Mouse (Mus musculus): ENCODE measurements around the gene Ddx56. TPM values are rescaled to one million over a fixed set of nuclear protein-coding genes. Genes with fewer than 3 reads are reported as not detected.

Gene Ddx56
- polyA plus RNA-seq, 1 experiment from 2014 or later = 106 TPM

GRCm38 (mm10) chr11:6292988-6293349, 25.4 kb upstream of the Ddx56 start:
- H3K4me3 ChIP-seq (ENCODE audit: low read length) = peak overlapping the region; percentile 80
- no peak for ATAC-seq (ENCODE audit: low FRiP score, low TSS enrichment)
- no peak overlapping the region; the same call in 1 of the 2 replicates for H3K27ac ChIP-seq (ENCODE audit: low read length)
- 90% methylated on average over 4 of the region's 4 CpGs for WGBS
- peak overlapping the region; percentile 89 for H3K4me2 ChIP-seq (replicated peaks; ENCODE audit: low read depth, low read length)
- H3K9me3 ChIP-seq (ENCODE audit: low read length) = no peaks in the 10 kb centered on the region
- H3K27me3 ChIP-seq (ENCODE audit: insufficient read depth, low read length) = no peaks in the 10 kb centered on the region
- no peak overlapping the region for H3K9ac ChIP-seq (replicated peaks; ENCODE audit: low read length)
- peaks cover 7% of the 10 kb centered on the region for H3K4me1 ChIP-seq (ENCODE audit: insufficient read depth, low read length)
- peaks cover 10% of the 10 kb centered on the region; the same call in 1 of the 2 replicates for H3K36me3 ChIP-seq (ENCODE audit: insufficient read depth, low read length)

- H3K27ac ChIP-seq (ENCODE audit: low read length) = peak overlapping the region; percentile 94
- H3K4me3 ChIP-seq (ENCODE audit: low read length) = peak overlapping the region; percentile 80
- H3K9ac ChIP-seq (replicated peaks; ENCODE audit: low read length) = peak overlapping the region; percentile 86
- H3K4me2 ChIP-seq (replicated peaks; ENCODE audit: low read depth, low read length) = peak overlapping the region; percentile 89
- peaks cover 7% of the 10 kb centered on the region for H3K4me1 ChIP-seq (ENCODE audit: insufficient read depth, low read length)
- H3K36me3 ChIP-seq (ENCODE audit: insufficient read depth, low read length) = peaks cover 6% of the 10 kb centered on the region; the same call in 1 of the 2 replicates
- no peaks in the 10 kb centered on the region for H3K9me3 ChIP-seq (ENCODE audit: low read length)
- no peaks in the 10 kb centered on the region for H3K27me3 ChIP-seq (ENCODE audit: insufficient read depth, low read length)
- WGBS = 17% methylated on average over 33 of the region's 33 CpGs
- ATAC-seq (ENCODE audit: low FRiP score, low TSS enrichment) = peak; percentile 74
Measured at GRCm38 (mm10) chr11:6292116-6292987, 24.8 kb upstream of the Ddx56 start.

GRCm38 (mm10) chr11:6291401-6292115, 24.0 kb upstream of the Ddx56 start, which contains the start of gene Ogdh:
Ogdh (plus strand) TSS chr11:6291633.
- no peaks in the 10 kb centered on the region for H3K9me3 ChIP-seq (ENCODE audit: low read length)
- H3K4me3 ChIP-seq (ENCODE audit: low read length) = peak within 1 kb of the TSS; percentile 80
- H3K27me3 ChIP-seq (ENCODE audit: insufficient read depth, low read length) = no peaks in the 10 kb centered on the region
- peaks cover 7% of the 10 kb centered on the region for H3K4me1 ChIP-seq (ENCODE audit: insufficient read depth, low read length)
- ATAC-seq (ENCODE audit: low FRiP score, low TSS enrichment) = peak; percentile 99
- WGBS = under 1% methylated on average over 69 of the region's 77 CpGs
- H3K4me2 ChIP-seq (replicated peaks; ENCODE audit: low read depth, low read length) = peak within 1 kb of the TSS; percentile 89
- no peaks in the 10 kb centered on the region for H3K36me3 ChIP-seq (ENCODE audit: insufficient read depth, low read length)
- peak within 1 kb of the TSS; percentile 94 for H3K27ac ChIP-seq (ENCODE audit: low read length)
- peak within 1 kb of the TSS; percentile 86 for H3K9ac ChIP-seq (replicated peaks; ENCODE audit: low read length)

- peaks cover 7% of the 10 kb centered on the region for H3K4me1 ChIP-seq (ENCODE audit: insufficient read depth, low read length)
- H3K27ac ChIP-seq (ENCODE audit: low read length) = peak overlapping the region; percentile 94; the same call in 1 of the 2 replicates
- no peak for ATAC-seq (ENCODE audit: low FRiP score, low TSS enrichment)
- H3K9ac ChIP-seq (replicated peaks; ENCODE audit: low read length) = peak overlapping the region; percentile 86
- H3K4me2 ChIP-seq (replicated peaks; ENCODE audit: low read depth, low read length) = peak overlapping the region; percentile 70
- H3K9me3 ChIP-seq (ENCODE audit: low read length) = no peaks in the 10 kb centered on the region
- no peaks in the 10 kb centered on the region for H3K27me3 ChIP-seq (ENCODE audit: insufficient read depth, low read length)
- 31% methylated on average over 3 of the region's 3 CpGs for WGBS
- no peaks in the 10 kb centered on the region for H3K36me3 ChIP-seq (ENCODE audit: insufficient read depth, low read length)
- peak overlapping the region; percentile 80 for H3K4me3 ChIP-seq (ENCODE audit: low read length)
Measured at GRCm38 (mm10) chr11:6290883-6291282, 23.3 kb upstream of the Ddx56 start.

GRCm38 (mm10) chr11:6290138-6290537, 22.6 kb upstream of the Ddx56 start:
- no peaks in the 10 kb centered on the region for H3K27me3 ChIP-seq (ENCODE audit: insufficient read depth, low read length)
- H3K4me3 ChIP-seq (ENCODE audit: low read length) = no peak overlapping the region
- H3K9ac ChIP-seq (replicated peaks; ENCODE audit: low read length) = no peak overlapping the region
- no peaks in the 10 kb centered on the region for H3K36me3 ChIP-seq (ENCODE audit: insufficient read depth, low read length)
- peaks cover 7% of the 10 kb centered on the region for H3K4me1 ChIP-seq (ENCODE audit: insufficient read depth, low read length)
- H3K9me3 ChIP-seq (ENCODE audit: low read length) = no peaks in the 10 kb centered on the region
- no peak for ATAC-seq (ENCODE audit: low FRiP score, low TSS enrichment)
- H3K4me2 ChIP-seq (replicated peaks; ENCODE audit: low read depth, low read length) = no peak overlapping the region
- WGBS = 95% methylated on average over 3 of the region's 3 CpGs
- no peak overlapping the region for H3K27ac ChIP-seq (ENCODE audit: low read length)

- no peak for ATAC-seq (ENCODE audit: low FRiP score, low TSS enrichment)
- Histone ChIP-seq H3K4me3 (ENCODE audit: low read length) (no peak overlapping the region), H3K9me3 (ENCODE audit: low read length) (peaks cover 9% of the 10 kb centered on the region; the same call in 1 of the 2 replicates), H3K36me3 (ENCODE audit: insufficient read depth, low read length) (no peaks in the 10 kb centered on the region), H3K4me2 (replicated peaks; ENCODE audit: low read depth, low read length) (no peak overlapping the region), H3K4me1 (ENCODE audit: insufficient read depth, low read length) (no peaks in the 10 kb centered on the region), H3K27ac (ENCODE audit: low read length) (no peak overlapping the region), H3K9ac (replicated peaks; ENCODE audit: low read length) (no peak overlapping the region), H3K27me3 (ENCODE audit: insufficient read depth, low read length) (no peaks in the 10 kb centered on the region)
- 76% methylated on average over 3 of the region's 3 CpGs for WGBS
Measured at GRCm38 (mm10) chr11:6282940-6283339, 15.4 kb upstream of the Ddx56 start.

- Histone ChIP-seq H3K27me3 (ENCODE audit: insufficient read depth, low read length) (no peaks in the 10 kb centered on the region), H3K4me2 (replicated peaks; ENCODE audit: low read depth, low read length) (no peak overlapping the region), H3K9me3 (ENCODE audit: low read length) (peaks cover 9% of the 10 kb centered on the region; the same call in 1 of the 2 replicates), H3K4me1 (ENCODE audit: insufficient read depth, low read length) (peaks cover 18% of the 10 kb centered on the region), H3K4me3 (ENCODE audit: low read length) (no peak overlapping the region), H3K9ac (replicated peaks; ENCODE audit: low read length) (no peak overlapping the region), H3K27ac (ENCODE audit: low read length) (no peak overlapping the region), H3K36me3 (ENCODE audit: insufficient read depth, low read length) (peaks cover 4% of the 10 kb centered on the region; the same call in 1 of the 2 replicates)
- no peak for ATAC-seq (ENCODE audit: low FRiP score, low TSS enrichment)
- 71% methylated on average over 3 of the region's 3 CpGs for WGBS
Measured at GRCm38 (mm10) chr11:6276466-6276865, 8.9 kb upstream of the Ddx56 start.

- Histone ChIP-seq H3K4me2 (replicated peaks; ENCODE audit: low read depth, low read length) (peak overlapping the region; percentile 90), H3K4me3 (ENCODE audit: low read length) (peak overlapping the region; percentile 94), H3K9ac (replicated peaks; ENCODE audit: low read length) (peak overlapping the region; percentile 93), H3K27ac (ENCODE audit: low read length) (no peak overlapping the region), H3K9me3 (ENCODE audit: low read length) (0 out of 2 replicates have a peak, but pooled peaks cover 2% of the 10 kb centered on the region), H3K27me3 (ENCODE audit: insufficient read depth, low read length) (no peaks in the 10 kb centered on the region), H3K4me1 (ENCODE audit: insufficient read depth, low read length) (peaks cover 18% of the 10 kb centered on the region), H3K36me3 (ENCODE audit: insufficient read depth, low read length) (peaks cover 10% of the 10 kb centered on the region; the same call in 1 of the 2 replicates)
- 24% methylated on average over 7 of the region's 7 CpGs for WGBS
- ATAC-seq (ENCODE audit: low FRiP score, low TSS enrichment) = no peak
Measured at GRCm38 (mm10) chr11:6275094-6275484, 7.5 kb upstream of the Ddx56 start.

- peak; percentile 97 for ATAC-seq (ENCODE audit: low FRiP score, low TSS enrichment)
- peak within 1 kb of the TSS; percentile 50 for H3K27ac ChIP-seq (ENCODE audit: low read length)
- H3K4me2 ChIP-seq (replicated peaks; ENCODE audit: low read depth, low read length) = peak within 1 kb of the TSS; percentile 90
- peaks cover 18% of the 10 kb centered on the region for H3K4me1 ChIP-seq (ENCODE audit: insufficient read depth, low read length)
- WGBS = under 1% methylated on average over 39 of the region's 39 CpGs
- peaks cover 10% of the 10 kb centered on the region; the same call in 1 of the 2 replicates for H3K36me3 ChIP-seq (ENCODE audit: insufficient read depth, low read length)
- H3K27me3 ChIP-seq (ENCODE audit: insufficient read depth, low read length) = no peaks in the 10 kb centered on the region
- H3K9ac ChIP-seq (replicated peaks; ENCODE audit: low read length) = peak within 1 kb of the TSS; percentile 93
- no peaks in the 10 kb centered on the region for H3K9me3 ChIP-seq (ENCODE audit: low read length)
- H3K4me3 ChIP-seq (ENCODE audit: low read length) = peak within 1 kb of the TSS; percentile 94
Measured at GRCm38 (mm10) chr11:6274387-6275093, 7.0 kb upstream of the Ddx56 start, which contains the start of gene Tmed4. Tmed4 (minus strand) TSS chr11:6274870.

Data from kidney, embryonic 16.5 days (tissue).